Mouse (Mus musculus) T-helper 2 cell (primary cell): ENCODE measurements around the gene Nxpe3.

Experiments used
- in situ Hi-C: fragments of 300-600 bp; cut with MboI, MseI; formaldehyde crosslinking; loops from one replicate; pipeline ENCODE4 v1.15.1; 2025; ENCODE audit warnings: high pct_unique_total_duplicates

The Nxpe3 gene

DNA sequence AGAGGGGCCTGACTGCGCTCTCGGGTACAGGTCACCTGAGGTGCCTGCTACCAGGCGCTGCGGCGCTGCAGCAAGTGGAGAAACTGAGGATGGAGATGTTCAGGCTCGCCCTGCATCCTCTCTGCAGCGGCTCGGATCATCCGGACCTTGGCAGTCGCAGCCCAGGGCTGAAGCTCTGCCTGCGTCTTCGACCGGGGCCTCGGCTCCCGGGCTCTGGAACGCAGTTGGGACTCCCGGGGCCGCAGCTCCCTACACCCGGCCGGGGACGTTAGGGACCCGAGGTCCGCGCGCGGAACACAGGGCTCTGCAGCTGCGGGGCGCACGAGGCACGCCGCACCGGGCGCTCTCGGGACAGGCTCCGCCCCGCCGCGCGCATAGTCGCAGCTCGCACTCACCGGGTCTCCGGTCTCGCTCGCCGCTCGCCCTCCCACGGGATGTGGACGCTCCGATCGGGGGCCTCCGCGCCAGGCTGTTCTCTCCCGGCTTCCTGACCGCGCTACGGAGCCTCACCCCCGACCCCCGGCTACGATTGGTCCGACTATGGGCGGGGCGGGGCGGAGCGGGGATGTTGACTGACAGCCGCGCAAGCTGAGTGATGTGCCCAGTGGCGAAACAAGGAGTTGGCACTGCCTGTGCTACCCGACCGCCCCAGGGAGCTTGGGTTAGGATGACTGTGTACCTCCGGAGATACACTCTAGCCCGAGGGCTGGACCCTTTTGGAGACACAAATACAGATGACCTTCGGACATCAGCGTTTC is at the start of gene Nxpe3:
TSS of gene Nxpe3 (minus strand) at position 393 of the 758 bp plus-strand sequence.
- in situ Hi-C loops = loop anchor here (5.0 kb wide), 1 partner anchor 37 kb away; the partner anchor contains the start of gene Cep97

DNA sequence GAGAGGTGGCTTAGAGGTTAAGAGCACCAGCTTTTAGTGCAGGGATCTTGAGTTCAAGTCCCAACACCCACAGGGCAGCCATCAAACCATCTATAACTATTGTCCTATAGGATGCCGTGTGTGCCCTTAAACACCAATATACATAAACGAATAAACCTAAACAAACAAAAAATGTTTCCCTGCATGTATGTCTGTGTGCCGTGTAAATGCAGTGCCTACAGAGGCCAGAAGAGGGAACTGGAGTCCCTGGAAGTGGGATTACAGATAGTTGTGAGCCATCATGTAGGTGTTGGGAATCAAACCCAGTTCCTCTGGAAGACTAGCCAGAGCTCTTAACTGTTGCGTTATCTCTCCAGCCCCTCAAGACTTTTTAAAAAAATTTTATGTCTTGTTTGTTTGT is 45.7 kb upstream of the Nxpe3 start:
- in situ Hi-C loops = loop anchor here (10.0 to 25.0 kb wide), 3 partner anchors 684 to 1074 kb away; partner anchors contain the start of gene Tfg

DNA sequence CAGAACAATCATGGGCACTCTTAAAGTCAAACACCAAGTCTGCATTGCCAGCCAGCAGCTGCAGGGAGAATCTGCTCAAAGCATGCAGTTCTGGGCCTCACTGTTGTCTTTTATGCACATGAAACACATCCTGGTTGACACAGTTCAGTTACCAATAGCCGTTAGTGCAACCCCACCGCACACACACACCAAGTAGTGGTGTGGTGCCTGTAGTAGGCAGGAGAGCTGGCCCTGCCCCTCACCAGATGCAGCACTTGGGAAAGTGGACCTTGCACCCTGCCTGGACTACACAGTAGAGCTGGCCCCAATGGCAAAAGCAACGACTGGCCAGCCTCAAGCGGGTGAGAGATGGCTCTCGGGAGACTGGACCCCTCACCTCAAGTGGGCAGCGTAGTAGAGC is 44.6 kb upstream of the Nxpe3 start:
- in situ Hi-C loops = loop anchor here (10.0 to 25.0 kb wide), 3 partner anchors 685 to 1075 kb away; partner anchors contain the start of gene Tfg

GRCm38 (mm10) chr16:55938761-55939160 is 43.7 kb upstream of the Nxpe3 start:
- in situ Hi-C loops = loop anchor here (25.0 kb wide), 1 partner anchor 774 kb away; the partner anchor contains the start of gene Tfg

DNA sequence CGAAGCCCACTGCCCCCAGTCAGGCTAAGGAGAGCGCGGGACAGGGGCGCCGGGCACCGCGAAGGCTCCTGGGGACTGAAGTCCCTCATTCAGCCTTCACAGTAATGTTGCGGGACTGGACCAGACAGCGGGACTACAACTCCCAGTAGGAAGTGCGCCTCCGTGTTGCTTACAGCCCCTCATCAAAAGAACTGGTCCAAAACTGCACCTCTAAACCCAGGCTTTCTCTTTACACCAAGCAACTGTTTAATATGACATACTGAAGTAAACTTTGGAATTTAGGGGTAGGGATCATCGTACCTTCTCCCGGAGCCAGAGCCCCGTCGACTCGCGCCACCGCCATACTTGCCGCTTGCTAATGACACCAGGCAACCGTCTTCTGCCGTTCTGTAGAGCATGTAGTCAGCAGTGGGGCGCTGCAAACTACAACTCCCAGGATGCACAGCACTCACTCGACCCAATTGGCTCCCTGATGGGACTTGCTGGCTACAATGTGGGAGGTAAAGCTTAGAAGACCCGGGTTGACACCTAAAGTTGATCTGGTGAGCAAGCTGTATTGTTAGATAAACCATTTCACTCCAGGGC is 39.5 kb upstream of the Nxpe3 start, which contains the start of gene Cep97:
TSS of gene Cep97 (minus strand) at position 403 of the 585 bp plus-strand sequence.
- in situ Hi-C loops = loop anchor here (5.0 to 25.0 kb wide), 2 partner anchors 42 to 778 kb away; partner anchors contain the start of gene Tfg

- in situ Hi-C loops = loop anchor here (5.0 to 25.0 kb wide), 2 partner anchors 42 to 778 kb away; partner anchors contain the start of gene Tfg
Measured at GRCm38 (mm10) chr16:55933681-55934343, 38.7 kb upstream of the Nxpe3 start.

- in situ Hi-C loops = no loop called here
Measured at GRCm38 (mm10) chr16:55924010-55924409, 28.9 kb upstream of the Nxpe3 start.

DNA sequence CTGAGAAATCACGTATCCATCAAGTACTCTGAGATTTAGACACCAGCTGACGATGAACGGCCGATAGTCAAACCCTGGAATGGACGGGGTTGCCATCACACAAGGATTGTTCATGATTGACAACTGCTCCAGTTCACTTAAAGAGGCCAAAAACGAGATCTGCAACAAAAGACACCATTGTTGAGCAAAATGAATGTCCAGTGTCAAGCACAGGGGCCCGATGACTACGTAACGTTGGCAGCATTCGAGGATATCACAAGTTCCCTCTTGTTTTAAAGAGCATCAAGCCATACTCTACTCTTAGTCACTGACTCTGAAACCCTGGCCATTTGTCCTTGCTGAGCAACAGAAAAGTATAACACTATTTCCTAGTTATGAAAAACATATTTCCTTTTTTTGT is 27.0 kb upstream of the Nxpe3 start:
- in situ Hi-C loops = no loop called here

DNA sequence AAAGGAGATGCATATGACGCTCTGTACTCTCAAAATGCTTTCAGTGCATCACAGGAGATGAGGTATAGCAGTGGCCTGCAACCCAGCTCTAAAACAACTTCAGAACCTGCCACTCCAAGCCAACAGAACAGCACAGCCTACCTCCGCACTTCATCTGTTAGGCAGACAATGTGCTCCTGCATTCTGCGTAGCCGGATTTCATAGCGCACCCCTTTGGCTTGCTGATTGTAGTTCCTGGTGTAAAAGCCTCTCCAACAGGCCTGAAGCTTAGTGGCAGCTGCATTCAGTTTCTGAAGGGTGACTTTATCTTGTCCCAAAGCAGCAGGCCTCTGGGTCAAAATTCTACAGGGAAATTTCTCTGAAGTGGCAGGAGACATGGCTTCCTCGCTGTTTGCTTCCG is 19.6 kb upstream of the Nxpe3 start:
- in situ Hi-C loops = no loop called here

DNA sequence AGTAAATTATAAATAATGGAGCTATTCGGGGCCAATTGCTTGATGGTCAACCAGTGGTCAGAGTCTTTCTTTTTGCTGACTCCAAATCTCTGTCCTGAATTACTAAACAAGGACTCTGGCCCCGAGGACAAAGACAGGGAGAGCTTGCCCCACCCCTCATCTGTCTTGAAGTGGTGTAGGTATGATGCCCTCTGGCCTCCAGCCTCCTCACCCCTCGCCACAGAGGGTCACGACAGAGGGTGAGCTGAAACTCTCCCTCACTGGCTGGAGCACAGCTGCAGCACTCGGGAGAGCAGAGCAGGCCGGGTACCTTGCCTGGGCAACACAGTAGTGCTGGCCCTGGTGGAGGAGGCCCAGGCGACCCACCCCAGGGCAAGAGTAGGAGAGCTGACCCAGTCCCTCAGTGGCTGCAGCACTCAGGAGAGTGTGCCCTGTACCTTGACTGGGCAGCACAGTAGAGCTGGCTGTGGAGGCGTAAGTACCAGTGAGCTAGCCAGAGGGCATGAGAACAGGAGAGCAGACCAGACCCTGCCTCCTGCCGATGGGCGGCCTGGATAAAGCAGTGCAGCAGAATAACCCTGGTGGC is 15.2 kb upstream of the Nxpe3 start:
- in situ Hi-C loops = no loop called here

- in situ Hi-C loops = loop anchor here (5.0 to 10.0 kb wide), 2 partner anchors 85 to 128 kb away; partner anchors contain the start of gene Trmt10c
Measured at GRCm38 (mm10) chr16:55906928-55907679, 12.0 kb upstream of the Nxpe3 start.

GRCm38 (mm10) chr16:55905370-55905769 is 10.3 kb upstream of the Nxpe3 start:
- in situ Hi-C loops = loop anchor here (5.0 to 10.0 kb wide), 2 partner anchors 83 to 129 kb away; partner anchors contain the start of gene Trmt10c

- in situ Hi-C loops = loop anchor here (10.0 kb wide), 1 partner anchor 133 kb away; the partner anchor contains the start of gene Trmt10c
Measured at GRCm38 (mm10) chr16:55901839-55902756, 7.0 kb upstream of the Nxpe3 start.

- in situ Hi-C loops = no loop called here
Measured at GRCm38 (mm10) chr16:55898385-55899002, 3.4 kb upstream of the Nxpe3 start.

- in situ Hi-C loops = no loop called here
Measured at GRCm38 (mm10) chr16:55895651-55896095, 588 bp upstream of the Nxpe3 start.

DNA sequence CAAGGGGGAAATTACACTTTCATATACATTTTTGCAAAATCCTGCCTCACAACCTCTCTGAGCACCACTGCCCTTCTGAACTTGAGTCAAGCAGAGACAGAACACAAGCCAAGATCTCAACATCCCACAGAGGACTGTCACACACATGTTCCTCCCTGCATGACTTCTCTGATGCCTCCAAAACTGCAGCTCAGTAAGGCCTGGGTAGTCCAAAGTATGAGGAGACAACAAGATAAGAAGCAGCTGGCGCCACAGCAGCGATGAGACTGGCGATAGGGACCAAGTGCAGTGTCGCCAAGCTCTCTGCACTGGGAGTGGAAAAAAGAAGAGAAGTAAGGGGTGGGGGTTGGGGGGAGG is 571 bp downstream of the Nxpe3 start:
- in situ Hi-C loops = loop anchor here (5.0 kb wide), 1 partner anchor 38 kb away; the partner anchor contains the start of gene Cep97

DNA sequence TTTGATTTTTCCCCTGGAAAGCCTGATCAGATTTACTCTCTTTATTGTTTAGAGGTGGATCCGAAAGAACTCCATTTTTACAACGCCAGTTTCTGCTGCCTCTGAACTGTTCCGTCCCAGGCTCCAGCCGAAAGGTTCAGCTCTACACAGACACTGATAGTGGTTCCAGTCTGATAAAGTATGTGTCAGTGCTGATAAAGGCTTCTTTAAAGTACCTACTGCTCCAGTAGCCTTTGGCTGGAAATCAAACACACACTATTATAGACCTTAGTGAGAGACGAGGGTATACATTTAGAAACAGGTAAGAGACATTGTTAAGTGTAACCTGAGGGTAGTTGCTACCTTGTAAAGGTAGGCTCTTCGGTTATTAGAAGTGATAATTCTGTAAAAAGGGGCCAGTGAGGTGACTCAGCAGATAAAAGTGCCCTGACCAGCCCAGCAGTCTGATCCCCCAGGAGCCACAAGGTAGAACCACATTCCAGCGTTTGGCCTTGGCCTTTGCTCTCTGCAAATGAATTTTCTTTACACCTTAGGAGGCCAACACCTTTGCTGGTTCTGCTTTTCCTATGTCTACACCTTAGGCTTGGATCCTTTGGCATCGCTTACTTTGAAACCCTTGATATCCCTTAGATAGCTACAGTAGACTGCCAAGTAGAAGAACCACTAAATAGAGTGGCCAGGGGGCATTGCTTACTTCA is 1.5 kb downstream of the Nxpe3 start:
- in situ Hi-C loops = loop anchor here (5.0 kb wide), 1 partner anchor 39 kb away; the partner anchor contains the start of gene Cep97

DNA sequence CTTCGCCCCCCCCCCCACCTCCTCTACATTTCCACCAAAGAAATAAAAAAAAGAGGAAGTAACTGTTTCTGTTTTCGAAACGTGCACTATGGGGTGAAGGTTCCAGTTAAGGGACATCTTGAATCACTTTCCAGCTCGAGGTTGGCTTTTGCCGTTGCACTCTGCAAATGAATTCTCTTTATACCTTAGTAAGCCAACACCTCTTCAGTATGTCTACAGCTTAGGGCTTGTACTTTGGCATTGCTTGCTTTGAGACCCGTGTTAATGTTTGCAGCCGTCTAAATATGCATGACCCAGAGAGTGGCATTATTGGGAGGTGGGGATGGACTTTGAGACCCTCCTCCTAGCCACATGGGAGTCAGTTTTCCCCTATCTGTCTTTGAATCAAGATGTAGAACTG is 2.6 kb downstream of the Nxpe3 start:
- in situ Hi-C loops = loop anchor here (5.0 kb wide), 1 partner anchor 40 kb away; the partner anchor contains the start of gene Cep97
